Mouse (Mus musculus): ENCODE measurements around the gene Plk1. TPM values are rescaled to one million over a fixed set of nuclear protein-coding genes. Genes with fewer than 3 reads are reported as not detected.
A peak's percentile ranks its signal among the peaks of the same experiment; 100 is the strongest.

Plk1 gene
- polyA plus RNA-seq, 1 experiment from 2014 or later: 92.9 TPM

DNA sequence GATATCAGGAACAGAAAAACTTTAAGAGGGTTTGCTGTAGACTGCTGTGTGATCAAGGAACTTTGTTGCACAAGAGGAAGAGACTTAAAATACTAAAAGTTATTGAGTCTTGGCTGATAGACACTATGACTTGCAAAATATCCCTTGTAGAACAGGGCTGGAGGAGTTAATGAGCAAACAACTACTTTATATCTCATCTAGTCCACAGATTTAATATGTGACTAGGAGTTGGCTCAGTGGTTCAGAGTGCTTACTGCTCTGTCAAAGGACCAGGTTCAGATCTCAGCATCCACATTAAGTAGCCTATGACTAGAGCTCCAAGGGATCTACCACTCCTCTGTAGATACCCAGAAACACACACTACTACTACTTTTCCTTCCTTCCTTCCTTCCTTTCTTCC lies 22.2 kb upstream of the Plk1 start:
- Histone ChIP-seq H3K27ac (ENCODE audit: low read length) (no peak overlapping the region), H3K4me2 (ENCODE audit: low read depth, low read length) (no peak overlapping the region), H3K4me3 (ENCODE audit: low read depth, low read length) (no peak overlapping the region), H3K9me3 (replicated peaks; ENCODE audit: control insufficient read depth, low read length) (no peaks in the 10 kb centered on the region), H3K27me3 (ENCODE audit: control insufficient read depth, insufficient read depth, low read depth, low read length) (no peaks in the 10 kb centered on the region), H3K9ac (ENCODE audit: low read depth, low read length) (no peak overlapping the region), H3K36me3 (ENCODE audit: control insufficient read depth, insufficient read depth) (peaks cover 30% of the 10 kb centered on the region), H3K4me1 (ENCODE audit: control insufficient read depth, low read depth, low read length) (peaks cover 7% of the 10 kb centered on the region)
- ATAC-seq (ENCODE audit: low read depth): no peak

DNA sequence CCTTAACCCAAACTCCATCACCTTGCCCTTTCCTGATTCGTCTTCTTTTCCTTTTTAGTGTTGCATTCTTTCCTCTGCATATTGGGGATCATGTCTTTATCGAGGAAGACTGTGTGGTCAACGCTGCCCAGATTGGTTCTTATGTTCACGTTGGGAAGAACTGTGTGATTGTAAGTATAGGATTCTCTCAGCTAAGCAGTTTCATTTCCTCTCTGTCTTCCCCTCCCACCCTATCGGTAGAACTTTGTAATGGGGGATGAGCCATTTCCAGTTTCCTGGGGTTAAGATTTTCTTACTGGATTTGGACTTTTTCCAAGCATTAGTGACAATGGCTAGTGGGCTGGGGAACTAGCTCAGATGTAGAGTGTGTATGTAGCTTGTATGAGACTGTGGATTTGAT lies 21.0 kb upstream of the Plk1 start:
- 80% methylated on average over 5 of the region's 5 CpGs for WGBS (ENCODE audit: insufficient replicate concordance)
- Histone ChIP-seq H3K9ac (ENCODE audit: low read depth, low read length) (no peak overlapping the region), H3K27me3 (ENCODE audit: control insufficient read depth, insufficient read depth, low read depth, low read length) (no peaks in the 10 kb centered on the region), H3K4me2 (ENCODE audit: low read depth, low read length) (no peak overlapping the region), H3K4me1 (ENCODE audit: control insufficient read depth, low read depth, low read length) (peaks cover 7% of the 10 kb centered on the region), H3K27ac (ENCODE audit: low read length) (no peak overlapping the region), H3K4me3 (ENCODE audit: low read depth, low read length) (no peak overlapping the region), H3K9me3 (replicated peaks; ENCODE audit: control insufficient read depth, low read length) (no peaks in the 10 kb centered on the region), H3K36me3 (ENCODE audit: control insufficient read depth, insufficient read depth) (peaks cover 33% of the 10 kb centered on the region)
- no peak for ATAC-seq (ENCODE audit: low read depth)

DNA sequence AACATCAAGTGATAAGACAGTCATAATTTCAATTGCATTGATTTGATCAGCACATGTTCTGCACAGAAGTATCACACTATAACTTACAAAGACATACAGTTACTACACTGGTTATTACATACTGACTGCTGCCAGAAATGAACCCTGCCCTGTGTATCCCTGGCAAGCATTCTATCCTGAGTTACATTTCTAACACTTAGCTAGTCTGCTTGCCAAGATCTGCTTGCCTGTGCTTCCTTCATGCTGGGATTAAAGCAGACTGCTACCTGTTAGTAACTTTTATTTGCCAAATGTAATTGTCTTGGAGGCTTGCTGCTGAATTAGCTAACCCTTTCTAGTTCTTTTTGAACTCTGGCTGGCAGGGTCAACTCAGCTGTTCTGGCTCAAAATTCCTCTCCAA lies 18.2 kb upstream of the Plk1 start:
- H3K9me3 ChIP-seq (replicated peaks; ENCODE audit: control insufficient read depth, low read length): no peaks in the 10 kb centered on the region

DNA sequence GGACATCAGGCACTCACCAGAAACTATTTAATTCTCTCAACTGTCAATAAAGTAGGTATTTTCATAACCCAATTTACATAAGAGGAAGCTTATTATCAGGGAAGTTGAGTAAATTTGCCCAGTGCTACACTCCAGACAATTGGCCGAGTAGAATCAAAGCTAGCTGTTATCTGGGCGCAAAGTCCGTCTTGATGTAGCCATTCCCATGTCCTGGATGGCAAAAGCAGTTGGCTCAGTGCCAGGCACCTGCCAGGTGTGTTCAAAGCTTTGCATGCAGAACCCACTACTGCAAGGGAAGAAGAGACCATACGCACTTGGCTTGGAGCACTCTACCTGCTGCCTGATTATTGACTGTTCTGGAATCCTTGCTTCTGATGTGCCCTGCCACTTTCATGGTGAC lies 6.8 kb upstream of the Plk1 start:
- Histone ChIP-seq H3K27ac (ENCODE audit: low read length) (no peak overlapping the region), H3K9ac (ENCODE audit: low read depth, low read length) (no peak overlapping the region), H3K27me3 (ENCODE audit: control insufficient read depth, insufficient read depth, low read depth, low read length) (no peaks in the 10 kb centered on the region), H3K36me3 (ENCODE audit: control insufficient read depth, insufficient read depth) (peaks cover 11% of the 10 kb centered on the region), H3K9me3 (replicated peaks; ENCODE audit: control insufficient read depth, low read length) (no peaks in the 10 kb centered on the region), H3K4me2 (ENCODE audit: low read depth, low read length) (no peak overlapping the region), H3K4me3 (ENCODE audit: low read depth, low read length) (no peak overlapping the region), H3K4me1 (ENCODE audit: control insufficient read depth, low read depth, low read length) (peaks cover 3% of the 10 kb centered on the region; the same call in 1 of the 2 replicates)
- 56% methylated on average over 4 of the region's 4 CpGs for WGBS (ENCODE audit: insufficient replicate concordance)
- ATAC-seq (ENCODE audit: low read depth): peak; percentile 37

More for the DNA sequence above, 18.2 kb upstream of the Plk1 start:
- no peak overlapping the region for H3K4me3 ChIP-seq (ENCODE audit: low read depth, low read length)
- H3K4me1 ChIP-seq (ENCODE audit: control insufficient read depth, low read depth, low read length): no peaks in the 10 kb centered on the region
- peaks cover 45% of the 10 kb centered on the region for H3K36me3 ChIP-seq (ENCODE audit: control insufficient read depth, insufficient read depth)
- H3K4me2 ChIP-seq (ENCODE audit: low read depth, low read length): no peak overlapping the region
- H3K9ac ChIP-seq (ENCODE audit: low read depth, low read length): no peak overlapping the region
- no peak for ATAC-seq (ENCODE audit: low read depth)
- no peak overlapping the region for H3K27ac ChIP-seq (ENCODE audit: low read length)
- H3K27me3 ChIP-seq (ENCODE audit: control insufficient read depth, insufficient read depth, low read depth, low read length): no peaks in the 10 kb centered on the region

DNA sequence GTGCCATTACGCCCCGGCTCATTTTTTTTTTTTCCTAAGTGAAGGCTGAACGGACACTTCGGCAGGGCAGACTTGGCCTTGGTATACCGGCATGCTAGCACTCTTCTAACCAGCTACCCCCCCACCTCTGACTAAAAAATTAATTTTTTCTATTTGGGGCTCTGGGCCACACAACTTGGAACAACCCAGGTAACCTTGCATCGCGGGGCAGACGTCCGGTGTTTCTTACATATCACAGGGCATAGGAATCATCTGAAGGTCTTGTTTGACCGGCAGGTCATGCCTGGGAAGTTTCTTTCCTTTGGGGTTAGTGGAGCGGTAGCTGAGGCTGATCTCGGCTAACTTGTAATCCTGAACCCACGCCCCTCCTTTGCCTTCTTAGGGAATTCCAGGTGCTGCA lies 751 bp upstream of the Plk1 start:
- Histone ChIP-seq H3K9ac (ENCODE audit: low read depth, low read length) (peak overlapping the region; percentile 82), H3K4me2 (ENCODE audit: low read depth, low read length) (peak overlapping the region; percentile 70), H3K27me3 (ENCODE audit: control insufficient read depth, insufficient read depth, low read depth, low read length) (no peaks in the 10 kb centered on the region), H3K27ac (ENCODE audit: low read length) (peak overlapping the region; percentile 88), H3K4me1 (ENCODE audit: control insufficient read depth, low read depth, low read length) (peaks cover 22% of the 10 kb centered on the region), H3K36me3 (ENCODE audit: control insufficient read depth, insufficient read depth) (peaks cover 27% of the 10 kb centered on the region), H3K4me3 (ENCODE audit: low read depth, low read length) (peak overlapping the region; percentile 96), H3K9me3 (replicated peaks; ENCODE audit: control insufficient read depth, low read length) (no peaks in the 10 kb centered on the region)
- no peak for ATAC-seq (ENCODE audit: low read depth)
- WGBS (ENCODE audit: insufficient replicate concordance): 2% methylated on average over 13 of the region's 13 CpGs

DNA sequence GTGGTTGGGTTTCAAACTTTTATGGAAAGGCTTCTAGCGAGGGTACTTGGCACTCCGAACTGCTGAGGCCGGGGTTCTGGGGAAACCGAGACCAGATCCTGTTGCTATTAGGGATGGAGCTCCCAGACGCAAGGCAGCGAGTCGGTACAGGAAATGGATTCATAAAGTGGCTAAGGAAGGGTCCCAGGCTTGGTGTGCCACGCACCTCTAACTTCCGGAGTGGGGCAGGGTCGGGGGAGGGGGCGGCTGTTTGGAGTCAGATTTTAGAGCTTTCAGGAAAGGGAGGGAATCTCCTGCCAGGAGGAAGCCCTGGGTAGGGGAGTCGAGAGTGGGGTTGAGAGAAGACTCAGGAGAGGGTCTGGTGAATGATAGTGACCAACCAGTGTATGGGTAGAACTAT lies 798 bp downstream of the Plk1 start:
- no peak for ATAC-seq (ENCODE audit: low read depth)
- 2% methylated on average over 12 of the region's 12 CpGs for whole genome bisulfite sequencing (ENCODE audit: insufficient replicate concordance)
- Histone ChIP-seq H3K4me2 (ENCODE audit: low read depth, low read length) (peak overlapping the region; percentile 65), H3K9me3 (replicated peaks; ENCODE audit: control insufficient read depth, low read length) (no peaks in the 10 kb centered on the region), H3K36me3 (ENCODE audit: control insufficient read depth, insufficient read depth) (peaks cover 40% of the 10 kb centered on the region), H3K4me3 (ENCODE audit: low read depth, low read length) (peak overlapping the region; percentile 96), H3K9ac (ENCODE audit: low read depth, low read length) (peak overlapping the region; percentile 82), H3K27ac (ENCODE audit: low read length) (peak overlapping the region; percentile 74), H3K4me1 (ENCODE audit: control insufficient read depth, low read depth, low read length) (peaks cover 22% of the 10 kb centered on the region), H3K27me3 (ENCODE audit: control insufficient read depth, insufficient read depth, low read depth, low read length) (no peaks in the 10 kb centered on the region)

DNA sequence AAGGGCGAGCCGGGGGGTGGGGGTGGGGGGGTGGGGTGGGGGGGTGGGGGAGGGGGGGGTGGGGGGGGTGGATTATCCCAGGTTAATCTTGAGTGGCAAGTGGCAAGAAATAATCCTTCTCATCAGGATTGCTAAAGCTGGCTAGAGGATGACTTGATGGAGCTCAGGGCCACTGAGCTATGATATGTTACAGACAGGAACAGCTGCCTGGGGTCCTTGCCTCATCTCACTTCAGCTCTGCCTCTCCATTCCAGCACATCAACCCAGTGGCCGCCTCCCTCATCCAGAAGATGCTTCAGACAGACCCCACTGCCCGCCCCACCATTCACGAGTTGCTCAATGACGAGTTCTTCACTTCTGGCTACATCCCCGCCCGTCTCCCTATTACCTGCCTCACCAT lies 4.5 kb downstream of the Plk1 start:
- 87% methylated on average over 8 of the region's 8 CpGs for WGBS (ENCODE audit: insufficient replicate concordance)
- Histone ChIP-seq H3K27me3 (ENCODE audit: control insufficient read depth, insufficient read depth, low read depth, low read length) (no peaks in the 10 kb centered on the region), H3K4me3 (ENCODE audit: low read depth, low read length) (no peak overlapping the region), H3K9ac (ENCODE audit: low read depth, low read length) (no peak overlapping the region), H3K36me3 (ENCODE audit: control insufficient read depth, insufficient read depth) (peaks cover 76% of the 10 kb centered on the region), H3K9me3 (replicated peaks; ENCODE audit: control insufficient read depth, low read length) (no peaks in the 10 kb centered on the region), H3K27ac (ENCODE audit: low read length) (no peak overlapping the region), H3K4me2 (ENCODE audit: low read depth, low read length) (no peak overlapping the region), H3K4me1 (ENCODE audit: control insufficient read depth, low read depth, low read length) (peaks cover 15% of the 10 kb centered on the region)
- ATAC-seq (ENCODE audit: low read depth): no peak

DNA sequence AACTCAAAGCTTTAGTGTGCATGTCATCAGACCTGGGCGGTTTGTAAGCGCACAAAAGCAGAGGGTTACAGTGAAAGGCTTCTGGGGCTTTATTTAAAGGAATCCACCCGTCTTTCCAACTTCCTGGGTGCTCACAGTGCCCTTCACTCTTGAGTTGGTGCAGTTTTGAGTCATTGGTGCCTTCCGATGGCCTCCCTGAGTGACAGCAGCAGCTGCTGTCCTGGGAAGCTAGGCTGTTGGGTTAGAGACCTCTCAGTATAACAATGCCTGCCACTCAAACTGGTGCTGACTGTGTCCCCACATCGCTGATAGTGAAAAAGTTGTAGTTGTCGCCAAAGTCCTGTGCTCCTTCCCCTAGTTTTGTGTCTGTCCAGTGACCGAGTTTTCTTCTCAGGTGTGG lies 8.0 kb downstream of the Plk1 start:
- ATAC-seq (ENCODE audit: low read depth): no peak
- H3K4me3 ChIP-seq (ENCODE audit: low read depth, low read length): no peak overlapping the region
- no peak overlapping the region for H3K27ac ChIP-seq (ENCODE audit: low read length)
- no peaks in the 10 kb centered on the region for H3K27me3 ChIP-seq (ENCODE audit: control insufficient read depth, insufficient read depth, low read depth, low read length)
- H3K36me3 ChIP-seq (ENCODE audit: control insufficient read depth, insufficient read depth): peaks cover 84% of the 10 kb centered on the region
- H3K4me1 ChIP-seq (ENCODE audit: control insufficient read depth, low read depth, low read length): peaks cover under 1% of the 10 kb centered on the region; the same call in 1 of the 2 replicates
- no peaks in the 10 kb centered on the region for H3K9me3 ChIP-seq (replicated peaks; ENCODE audit: control insufficient read depth, low read length)
- H3K9ac ChIP-seq (ENCODE audit: low read depth, low read length): no peak overlapping the region
- 83% methylated on average over 7 of the region's 7 CpGs for whole genome bisulfite sequencing (ENCODE audit: insufficient replicate concordance)
- H3K4me2 ChIP-seq (ENCODE audit: low read depth, low read length): no peak overlapping the region

DNA sequence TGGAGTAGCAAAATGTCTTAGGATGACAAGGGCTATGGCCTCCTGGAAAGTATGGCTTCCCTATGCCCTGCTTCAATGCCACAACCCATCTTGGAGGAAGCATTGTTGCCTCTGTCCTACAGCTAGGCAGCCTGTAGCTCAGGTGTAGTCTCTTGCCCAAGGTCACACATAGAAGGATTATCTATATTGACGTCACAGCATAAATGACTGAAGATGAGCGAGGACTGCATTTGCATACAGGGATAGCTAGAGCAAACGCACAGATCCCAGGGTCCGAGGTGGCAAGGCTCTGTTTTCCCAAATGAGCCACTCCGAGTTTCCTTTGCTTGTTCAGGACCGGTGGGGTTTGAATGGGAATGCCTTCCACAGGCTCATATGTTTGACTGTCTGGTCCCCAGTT lies 11.5 kb downstream of the Plk1 start:
- WGBS (ENCODE audit: insufficient replicate concordance): 84% methylated on average over 6 of the region's 6 CpGs
- no peak for ATAC-seq (ENCODE audit: low read depth)
- Histone ChIP-seq H3K4me1 (ENCODE audit: control insufficient read depth, low read depth, low read length) (no peaks in the 10 kb centered on the region), H3K9ac (ENCODE audit: low read depth, low read length) (no peak overlapping the region), H3K9me3 (replicated peaks; ENCODE audit: control insufficient read depth, low read length) (no peaks in the 10 kb centered on the region), H3K27ac (ENCODE audit: low read length) (no peak overlapping the region), H3K4me3 (ENCODE audit: low read depth, low read length) (no peak overlapping the region), H3K4me2 (ENCODE audit: low read depth, low read length) (no peak overlapping the region), H3K27me3 (ENCODE audit: control insufficient read depth, insufficient read depth, low read depth, low read length) (no peaks in the 10 kb centered on the region), H3K36me3 (ENCODE audit: control insufficient read depth, insufficient read depth) (peaks cover 52% of the 10 kb centered on the region)

DNA sequence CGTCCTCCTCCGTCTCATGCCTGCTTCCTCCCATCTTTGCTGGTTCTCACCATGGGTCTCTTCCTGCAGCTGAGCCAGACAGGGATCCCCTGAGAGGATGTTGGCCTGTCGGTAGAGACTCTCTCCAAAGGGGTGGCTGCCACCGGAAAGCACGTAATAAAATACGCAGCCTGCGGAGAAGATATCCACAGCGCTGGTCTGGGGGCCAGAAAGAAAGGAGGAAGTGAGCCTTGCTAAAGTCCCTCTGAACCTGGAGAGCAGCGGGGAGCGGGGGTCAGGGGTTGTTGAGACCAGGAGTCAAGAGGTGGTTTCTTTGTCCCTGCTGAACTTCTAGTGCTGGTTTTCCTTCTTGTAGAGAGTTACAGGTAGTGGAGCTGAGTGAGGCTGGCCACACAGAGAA lies 12.4 kb downstream of the Plk1 start:
- no peak for ATAC-seq (ENCODE audit: low read depth)
- Histone ChIP-seq H3K4me1 (ENCODE audit: control insufficient read depth, low read depth, low read length) (no peaks in the 10 kb centered on the region), H3K4me2 (ENCODE audit: low read depth, low read length) (no peak overlapping the region), H3K9me3 (replicated peaks; ENCODE audit: control insufficient read depth, low read length) (no peaks in the 10 kb centered on the region), H3K36me3 (ENCODE audit: control insufficient read depth, insufficient read depth) (peaks cover 43% of the 10 kb centered on the region), H3K27ac (ENCODE audit: low read length) (no peak overlapping the region), H3K9ac (ENCODE audit: low read depth, low read length) (no peak overlapping the region), H3K27me3 (ENCODE audit: control insufficient read depth, insufficient read depth, low read depth, low read length) (no peaks in the 10 kb centered on the region), H3K4me3 (ENCODE audit: low read depth, low read length) (no peak overlapping the region)
- 46% methylated on average over 10 of the region's 10 CpGs for WGBS (ENCODE audit: insufficient replicate concordance)

Data from liver, embryonic 16.5 days (tissue).